Mouse (Mus musculus) granulocyte monocyte progenitor cell, adult 5-6 weeks (primary cell): ENCODE results near the gene Afmid. TPM values are rescaled to one million over a fixed set of nuclear protein-coding genes. Genes with fewer than 3 reads are reported as not detected.
"Not testable (repeated sequence)": the region's sequence is repeated elsewhere in the genome, so short reads cannot be mapped to it uniquely, and the experiment has no call there.

ENCODE experiments used
- ATAC-seq: replicated peaks from 2 replicates; pipeline ENCODE4 v1.8.0; 2016; ENCODE audit warnings: mild to moderate bottlenecking, moderate TSS enrichment, inconsistent platforms; ENCODE audit not compliant: poor library complexity, severe bottlenecking
- total RNA-seq, 2 experiments: library from RNA; stranded (forward) in 1 of 2; stranded (reverse) in 1 of 2; fragments of 200-712, 200-1000 nt in 1 of 2; fragments of >200 nt in 1 of 2; fragmentation: Nextera tagmentation in 1 of 2; gene quantifications; 2 replicates each; pipeline ENCODE4 v1.2.3; 2014 to 2017

Afmid gene
- total RNA-seq (2014; fragmentation: Nextera tagmentation) = 7.5 and 9.0 TPM in 2 replicates
- 1.4 and 1.9 TPM in 2 replicates for total RNA-seq (2017)

- ATAC-seq = peak; percentile 40
Observed at GRCm38 (mm10) chr11:117825333-117826101, at the start of gene Afmid, which contains the start of gene Tk1. Gene Afmid, plus strand, starts transcription at chr11:117825924. Gene Tk1, minus strand, starts transcription at chr11:117826092.

GRCm38 (mm10) chr11:117776085-117776792 lies 49.5 kb upstream of the Afmid start:
- ATAC-seq = no peak

- peak; percentile 17 for ATAC-seq
Observed at GRCm38 (mm10) chr11:117777111-117777510, 48.6 kb upstream of the Afmid start.

- no peak for ATAC-seq
Observed at GRCm38 (mm10) chr11:117778031-117778430, 47.7 kb upstream of the Afmid start.

- no peak for ATAC-seq
Observed at GRCm38 (mm10) chr11:117778851-117779433, 46.8 kb upstream of the Afmid start.

- ATAC-seq = peak; percentile 28
Observed at GRCm38 (mm10) chr11:117779434-117780198, 46.1 kb upstream of the Afmid start.

- ATAC-seq = no peak
Observed at GRCm38 (mm10) chr11:117780199-117780515, 45.6 kb upstream of the Afmid start.

- ATAC-seq = peak; percentile 54
Observed at GRCm38 (mm10) chr11:117780582-117781111, 45.1 kb upstream of the Afmid start.

GRCm38 (mm10) chr11:117781199-117781821 lies 44.4 kb upstream of the Afmid start:
- peak; percentile 2; the same call in 1 of the 2 replicates for ATAC-seq

GRCm38 (mm10) chr11:117781993-117782704 lies 43.6 kb upstream of the Afmid start, which contains the start of the genes Tmc8 and Tmc6:
Gene Tmc8, plus strand, starts transcription at chr11:117782076.
Gene Tmc6, minus strand, starts transcription at chr11:117782198.
- ATAC-seq = 0 out of 2 replicates have a peak, but pooled peaks have one; percentile 2

GRCm38 (mm10) chr11:117782705-117783034 lies 43.1 kb upstream of the Afmid start:
- ATAC-seq = no peak

GRCm38 (mm10) chr11:117783089-117783488 lies 42.6 kb upstream of the Afmid start:
- ATAC-seq = peak; percentile 6; the same call in 1 of the 2 replicates

- no peak for ATAC-seq
Observed at GRCm38 (mm10) chr11:117783683-117784309, 41.9 kb upstream of the Afmid start.

- ATAC-seq = peak; percentile 45
Observed at GRCm38 (mm10) chr11:117786294-117786693, 39.4 kb upstream of the Afmid start.

GRCm38 (mm10) chr11:117788481-117788880 lies 37.2 kb upstream of the Afmid start:
- not testable (repeated sequence) for ATAC-seq

- ATAC-seq = peak; percentile 38
Observed at GRCm38 (mm10) chr11:117790286-117790685, 35.4 kb upstream of the Afmid start.

- ATAC-seq = no peak
Observed at GRCm38 (mm10) chr11:117790703-117791440, 34.9 kb upstream of the Afmid start.

- ATAC-seq = no peak
Observed at GRCm38 (mm10) chr11:117791441-117791761, 34.3 kb upstream of the Afmid start.
